Mouse (Mus musculus): Measurements from ENCODE around the gene B3glct. TPM values are rescaled to one million over a fixed set of nuclear protein-coding genes. Genes with fewer than 3 reads are reported as not detected.

Gene B3glct
- polyA plus RNA-seq (2014; fragmentation: Nextera tagmentation; extraction: Ambion mirVana): 19.1 and 19.2 TPM in 2 replicates

- peak within 1 kb of the TSS; percentile 81 for H3K9ac ChIP-seq
- ATAC-seq (ENCODE audit: insufficient read depth) (peak; percentile 96), DNase-seq (peak; percentile 89)
- H3K36me3 ChIP-seq (ENCODE audit: insufficient read depth): no peaks in the 10 kb centered on the region
- WGBS: under 1% methylated on average over 102 of the region's 106 CpGs
- H3K27me3 ChIP-seq (ENCODE audit: insufficient read depth, low read length): no peaks in the 10 kb centered on the region
- H3K27ac ChIP-seq (ENCODE audit: low read depth): peak within 1 kb of the TSS; percentile 82
- peak; percentile 64 for TF ChIP-seq CTCF (IDR thresholded peaks at IDR 0.05; ENCODE audit: low read depth)
- no peaks in the 10 kb centered on the region for H3K4me1 ChIP-seq (ENCODE audit: insufficient read depth)
- H3K9me3 ChIP-seq (ENCODE audit: low read depth, low read length): no peaks in the 10 kb centered on the region
- H3K4me3 ChIP-seq (ENCODE audit: low read depth, low read length): peak within 1 kb of the TSS; percentile 75
- peak within 1 kb of the TSS; percentile 98 for H3K4me2 ChIP-seq
These were observed at the start of gene B3glct for GRCm38 (mm10) chr5:149678100-149678989. Gene B3glct, plus strand, starts transcription at chr5:149678230.

GRCm38 (mm10) chr5:149634409-149635035 lies 43.5 kb upstream of the B3glct start:
- Histone ChIP-seq H3K36me3 (ENCODE audit: insufficient read depth) (peaks cover 42% of the 10 kb centered on the region), H3K4me3 (ENCODE audit: low read depth, low read length) (peak overlapping the region; percentile 83), H3K9me3 (ENCODE audit: low read depth, low read length) (no peaks in the 10 kb centered on the region), H3K27me3 (ENCODE audit: insufficient read depth, low read length) (no peaks in the 10 kb centered on the region), H3K9ac (peak overlapping the region; percentile 75), H3K4me2 (peak overlapping the region; percentile 73), H3K27ac (ENCODE audit: low read depth) (no peak overlapping the region), H3K4me1 (ENCODE audit: insufficient read depth) (peaks cover 12% of the 10 kb centered on the region)
- 62% methylated on average over 11 of the region's 11 CpGs for WGBS
- no peak for TF ChIP-seq CTCF (IDR thresholded peaks at IDR 0.05; ENCODE audit: low read depth)
- ATAC-seq (ENCODE audit: insufficient read depth) (no peak), DNase-seq (no peak)

DNA sequence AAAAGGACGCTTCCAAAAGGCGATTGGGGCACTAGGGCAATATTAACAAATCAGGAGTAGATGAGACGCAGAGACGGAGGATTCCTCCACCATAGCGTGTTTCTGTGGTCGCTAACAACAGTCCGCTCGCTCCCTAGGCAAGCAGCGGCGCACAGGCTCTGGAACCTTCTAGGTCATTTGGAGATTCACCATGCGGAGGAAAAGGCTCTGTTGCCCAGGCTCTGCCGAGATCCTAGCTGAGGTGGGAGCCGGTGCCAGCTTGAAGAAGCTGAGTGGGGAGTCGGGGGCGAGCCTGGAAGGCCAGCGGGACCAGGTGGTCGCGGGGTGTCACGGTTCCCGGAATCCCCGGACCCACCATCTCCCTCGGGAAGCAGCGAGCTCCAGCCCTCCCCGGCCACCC lies 42.5 kb upstream of the B3glct start:
- H3K36me3 ChIP-seq (ENCODE audit: insufficient read depth): peaks cover 32% of the 10 kb centered on the region
- TF ChIP-seq CTCF (IDR thresholded peaks at IDR 0.05; ENCODE audit: low read depth): no peak
- ATAC-seq (ENCODE audit: insufficient read depth): no peak
- peaks cover 12% of the 10 kb centered on the region for H3K4me1 ChIP-seq (ENCODE audit: insufficient read depth)
- no peaks in the 10 kb centered on the region for H3K9me3 ChIP-seq (ENCODE audit: low read depth, low read length)
- under 1% methylated on average over 24 of the region's 24 CpGs for WGBS
- peak; percentile 65 for DNase-seq
- H3K4me2 ChIP-seq: peak overlapping the region; percentile 73
- H3K27ac ChIP-seq (ENCODE audit: low read depth): peak overlapping the region; percentile 89
- H3K9ac ChIP-seq: peak overlapping the region; percentile 75
- peak overlapping the region; percentile 83 for H3K4me3 ChIP-seq (ENCODE audit: low read depth, low read length)
- H3K27me3 ChIP-seq (ENCODE audit: insufficient read depth, low read length): no peaks in the 10 kb centered on the region

- Histone ChIP-seq H3K27me3 (ENCODE audit: insufficient read depth, low read length) (no peaks in the 10 kb centered on the region), H3K9me3 (ENCODE audit: low read depth, low read length) (no peaks in the 10 kb centered on the region), H3K4me3 (ENCODE audit: low read depth, low read length) (peak within 1 kb of the TSS; percentile 83), H3K9ac (peak within 1 kb of the TSS; percentile 75), H3K36me3 (ENCODE audit: insufficient read depth) (peaks cover 25% of the 10 kb centered on the region), H3K4me2 (peak within 1 kb of the TSS; percentile 73), H3K4me1 (ENCODE audit: insufficient read depth) (peaks cover 12% of the 10 kb centered on the region), H3K27ac (ENCODE audit: low read depth) (peak within 1 kb of the TSS; percentile 89)
- under 1% methylated on average over 60 of the region's 60 CpGs for WGBS
- peak; percentile 29 for TF ChIP-seq CTCF (IDR thresholded peaks at IDR 0.05; ENCODE audit: low read depth)
- ATAC-seq (ENCODE audit: insufficient read depth) (peak; percentile 99), DNase-seq (peak; percentile 99)
These were observed 41.7 kb upstream of the B3glct start, which contains the start of gene Hsph1 for GRCm38 (mm10) chr5:149636075-149636920. Gene Hsph1, minus strand, starts transcription at chr5:149636376.

GRCm38 (mm10) chr5:149637306-149637705 lies 40.7 kb upstream of the B3glct start:
- 39% methylated on average over 8 of the region's 8 CpGs for WGBS

DNA sequence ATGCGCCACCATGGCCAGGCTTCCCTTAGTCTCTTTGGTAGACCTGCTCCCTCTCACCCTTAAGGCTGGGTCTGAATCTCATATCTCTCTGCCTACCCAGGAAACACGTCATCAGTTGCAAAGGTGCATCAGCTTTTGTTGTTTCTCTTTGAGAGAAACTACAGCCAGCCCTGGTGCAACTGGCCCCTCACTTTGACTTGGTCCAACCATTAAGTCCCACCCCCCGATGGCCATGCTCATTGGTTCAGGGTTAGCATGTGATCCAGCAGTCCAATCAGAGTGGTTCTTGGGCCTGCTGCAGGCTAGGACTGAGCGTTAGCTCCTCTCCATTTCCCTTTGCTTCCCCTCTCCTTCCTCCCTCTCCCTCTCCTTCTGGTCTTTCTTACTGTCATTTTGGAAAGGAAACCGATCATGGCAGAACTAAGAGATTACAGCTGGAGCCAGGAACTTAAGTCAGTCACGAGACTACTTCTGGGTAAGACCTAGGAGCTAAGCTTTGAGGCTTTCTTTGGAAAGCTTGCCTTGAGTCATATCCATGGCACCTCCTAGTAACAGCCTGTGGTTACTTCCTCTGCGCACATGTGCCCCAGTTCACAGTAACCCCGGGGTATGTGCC lies 36.6 kb upstream of the B3glct start:
- H3K4me2 ChIP-seq: no peak overlapping the region
- no peaks in the 10 kb centered on the region for H3K36me3 ChIP-seq (ENCODE audit: insufficient read depth)
- H3K9me3 ChIP-seq (ENCODE audit: low read depth, low read length): no peaks in the 10 kb centered on the region
- 77% methylated on average over 8 of the region's 8 CpGs for WGBS
- ATAC-seq (ENCODE audit: insufficient read depth): no peak
- H3K27me3 ChIP-seq (ENCODE audit: insufficient read depth, low read length): no peaks in the 10 kb centered on the region
- H3K9ac ChIP-seq: no peak overlapping the region
- TF ChIP-seq CTCF (IDR thresholded peaks at IDR 0.05; ENCODE audit: low read depth): no peak
- no peak overlapping the region for H3K4me3 ChIP-seq (ENCODE audit: low read depth, low read length)
- 0 out of 2 replicates have a peak, but pooled peaks cover 3% of the 10 kb centered on the region for H3K4me1 ChIP-seq (ENCODE audit: insufficient read depth)
- no peak overlapping the region for H3K27ac ChIP-seq (ENCODE audit: low read depth)
- DNase-seq: no peak

More at GRCm38 (mm10) chr5:149637306-149637705, 40.7 kb upstream of the B3glct start:
- Histone ChIP-seq H3K36me3 (ENCODE audit: insufficient read depth) (peaks cover 15% of the 10 kb centered on the region), H3K9me3 (ENCODE audit: low read depth, low read length) (no peaks in the 10 kb centered on the region), H3K27ac (ENCODE audit: low read depth) (peak overlapping the region; percentile 74; the same call in 1 of the 2 replicates), H3K4me2 (peak overlapping the region; percentile 57), H3K9ac (peak overlapping the region; percentile 60), H3K27me3 (ENCODE audit: insufficient read depth, low read length) (no peaks in the 10 kb centered on the region), H3K4me3 (ENCODE audit: low read depth, low read length) (peak overlapping the region; percentile 83), H3K4me1 (ENCODE audit: insufficient read depth) (peaks cover 12% of the 10 kb centered on the region)
- peak; percentile 47 for DNase-seq
- ATAC-seq (ENCODE audit: insufficient read depth): no peak
- TF ChIP-seq CTCF (IDR thresholded peaks at IDR 0.05; ENCODE audit: low read depth): no peak
